Mouse (Mus musculus) heart, embryonic 14.5 days (tissue): ENCODE data around the gene Gm4064. TPM values are rescaled to one million over a fixed set of nuclear protein-coding genes. Genes with fewer than 3 reads are reported as not detected.
"Not testable (repeated sequence)": the region's sequence is repeated elsewhere in the genome, so short reads cannot be mapped to it uniquely, and the experiment has no call there.

Experiments
- ATAC-seq: fragments of 200-750 bp; cut with Nextera tagmentation; 2 replicates; pipeline ENCODE4 v1.8.0; 2017; ENCODE audit warnings: low read depth, moderate TSS enrichment; ENCODE audit not compliant: insufficient number of reproducible peaks, insufficient read depth, low FRiP score
- H3K27ac ChIP-seq, 2 experiments: fragments of 200-500 bp in 1 of 2; fragments of 300-500 bp in 1 of 2; sonication (generic) in 1 of 2; replicated peaks in 1 of 2; 2 replicates each; pipeline ENCODE4 v1.5.1; 2012 to 2014; ENCODE audit warnings: low read depth in 2 of 2, low read length in 2 of 2, control low read depth in 1 of 2, mild to moderate bottlenecking in 1 of 2, mixed read lengths in 1 of 2; ENCODE audit not compliant: control insufficient read depth in 1 of 2, insufficient read depth in 1 of 2
- H3K27me3 ChIP-seq: fragments of 300-500 bp; sonication (generic); 2 replicates; pipeline ENCODE4 v1.6.1; 2014; ENCODE audit warnings: mild to moderate bottlenecking, low read length, control low read depth; ENCODE audit not compliant: control insufficient read depth, insufficient read depth
- H3K36me3 ChIP-seq: fragments of 300-500 bp; sonication (generic); 2 replicates; pipeline ENCODE4 v1.6.1; 2014; ENCODE audit warnings: mild to moderate bottlenecking, control low read depth, low read length, mixed read lengths; ENCODE audit not compliant: control insufficient read depth, insufficient read depth
- H3K4me1 ChIP-seq, 2 experiments: fragments of 200-500 bp in 1 of 2; fragments of 300-500 bp in 1 of 2; sonication (generic) in 1 of 2; 2 replicates each; pipeline ENCODE4 v1.6.1; 2012 to 2014; ENCODE audit warnings: low read length in 2 of 2, control low read depth in 1 of 2, mixed read lengths in 1 of 2; ENCODE audit not compliant: control insufficient read depth in 2 of 2, insufficient read depth in 2 of 2
- H3K4me2 ChIP-seq: fragments of 300-500 bp; sonication (generic); 2 replicates; pipeline ENCODE4 v1.6.1; 2014; ENCODE audit warnings: mild to moderate bottlenecking, low read length
- H3K4me3 ChIP-seq, 2 experiments: fragments of 200-500 bp in 1 of 2; fragments of 300-500 bp in 1 of 2; sonication (generic) in 1 of 2; 2 replicates each; pipeline ENCODE4 v1.5.1; 2012 to 2014; ENCODE audit warnings: low read length in 2 of 2, mild to moderate bottlenecking in 2 of 2, control low read depth in 1 of 2, low read depth in 1 of 2, moderate library complexity in 1 of 2; ENCODE audit not compliant: control insufficient read depth in 1 of 2, insufficient read depth in 1 of 2
- H3K9ac ChIP-seq: fragments of 300-500 bp; sonication (generic); 2 replicates; pipeline ENCODE4 v1.6.1; 2014; ENCODE audit warnings: mild to moderate bottlenecking, low read length
- H3K9me3 ChIP-seq: fragments of 300-500 bp; sonication (generic); 2 replicates; pipeline ENCODE4 v1.6.1; 2016; ENCODE audit warnings: low read length, control low read depth; ENCODE audit not compliant: control insufficient read depth
- WGBS: fragments of 180-500 bp; shearing (Covaris S2); extraction: QIAGEN DNeasy Blood & Tissue Kit; methylation state at CpG from one replicate; pipeline ENCODE4 v1.1.7; 2014; 5-methylcytosine and 5-hydroxymethylcytosine counted together
- polyA plus RNA-seq: library from polyadenylated mRNA; unstranded; fragments of >200 nt; fragmentation: Nextera tagmentation; extraction: Ambion mirVana; gene quantifications from 2 replicates; pipeline ENCODE4 v1.2.1, GENCODE M21; 2014

Gene Gm4064
- polyA plus RNA-seq = not detected in 2 replicates

DNA sequence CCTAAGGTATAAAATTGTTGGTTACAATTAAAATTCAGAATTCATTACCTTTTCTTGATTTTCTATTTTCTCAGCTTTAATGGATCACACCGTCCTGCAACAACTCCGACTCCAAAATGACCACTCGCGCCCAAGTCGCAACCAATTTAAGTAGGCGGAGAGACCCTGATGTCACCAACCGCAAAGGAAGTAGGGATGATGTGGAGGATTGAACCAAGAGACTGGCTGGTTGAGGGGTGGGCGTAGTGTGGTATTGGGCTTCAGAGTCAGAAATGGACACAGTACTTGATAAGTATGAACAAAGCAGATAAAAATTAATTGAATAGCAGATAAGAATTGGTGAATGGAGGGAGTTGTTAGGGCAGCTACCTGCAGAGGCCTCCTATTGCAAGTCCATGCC is at the start of gene Gm4064:
Gm4064 (minus strand) TSS at position 101 of the 400 bp plus-strand sequence.
- H3K9ac ChIP-seq, H3K27me3 ChIP-seq, H3K4me3 ChIP-seq, ATAC-seq, H3K4me1 ChIP-seq, H3K27ac ChIP-seq, H3K4me2 ChIP-seq, H3K36me3 ChIP-seq, H3K9me3 ChIP-seq: not testable (repeated sequence)
- WGBS = no CpG with 5 or more reads among the region's 8 CpGs

- H3K4me2 ChIP-seq = not testable (repeated sequence)
Observed at GRCm38 (mm10) chrY:2830380-2830779, 34.4 kb upstream of the Gm4064 start, which contains the start of the genes Rbmy and Gm10256. Gene Rbmy (plus strand): TSS chrY:2830680. Gene Gm10256 (plus strand): TSS chrY:2830699.

More at GRCm38 (mm10) chrY:2830380-2830779, 34.4 kb upstream of the Gm4064 start, which contains the start of the genes Rbmy and Gm10256:
- not testable (repeated sequence) for H3K27me3 ChIP-seq, H3K36me3 ChIP-seq, H3K4me3 ChIP-seq, ATAC-seq, H3K4me1 ChIP-seq, H3K9ac ChIP-seq, H3K27ac ChIP-seq, H3K9me3 ChIP-seq
- WGBS = no CpG with 5 or more reads among the region's 9 CpGs

Other genes starting within 250 kb of the Gm4064 start
- not detected in 2 replicates for gene H2al2c, start 197.1 kb downstream of the Gm4064 start, polyA plus RNA-seq
- not detected in 2 replicates for gene Sry, start 132.5 kb downstream of the Gm4064 start, polyA plus RNA-seq
- not detected in 2 replicates for gene H2al2b, start 75.5 kb downstream of the Gm4064 start, polyA plus RNA-seq
- gene Rbmy, start 34.5 kb upstream of the Gm4064 start, polyA plus RNA-seq = not detected in 2 replicates
- not detected in 2 replicates for gene Gm10256, start 34.5 kb upstream of the Gm4064 start, polyA plus RNA-seq
- not detected in 2 replicates for gene Gm10352, start 104.8 kb upstream of the Gm4064 start, polyA plus RNA-seq
- not detected in 2 replicates for gene Gm29289, start 136.4 kb upstream of the Gm4064 start, polyA plus RNA-seq